Comparison of ENCODE assay signal across 24 mouse cellular contexts in genomic region chr12:106943874-106944273, GRCm38 (mm10).
DNase-seq lines count a peak whose midpoint lies in the region; ATAC-seq lines count a peak whose summit lies in the region.
"Had no signal": no experiment of that assay in that cellular context is flagged by ENCODE, and none has a peak within 500 bp of the region (broad histone marks: within the 10 kb centered on the region; RNA-seq: fewer than 3 reads in every experiment).

No protein-coding gene starts in this region.

- peaks cover 14% of the 10 kb centered on the region for H3K4me1 ChIP-seq in hindbrain, embryonic 10.5 days (replicated peaks)
- peaks cover 10% of the 10 kb centered on the region for H3K4me1 ChIP-seq in hindbrain, embryonic 13.5 days (replicated peaks)
- H3K4me1 ChIP-seq in neural tube, embryonic 13.5 days (replicated peaks) = peaks cover 14% of the 10 kb centered on the region
- H3K4me1 ChIP-seq in neural tube, embryonic 15.5 days = peaks cover 4% of the 10 kb centered on the region; the same call in 1 of the 2 replicates
- peaks cover 16% of the 10 kb centered on the region for H3K4me1 ChIP-seq in forebrain, embryonic 13.5 days
- H3K4me1 ChIP-seq: intestine, embryonic 15.5 days; stomach, embryonic 15.5 days had no signal

- 31% methylated on average over 5 of the region's 5 CpGs for WGBS in hindbrain, embryonic 10.5 days
- WGBS in hindbrain, embryonic 13.5 days = 22% methylated on average over 5 of the region's 5 CpGs
- WGBS in neural tube, embryonic 13.5 days = 12% methylated on average over 5 of the region's 5 CpGs
- 10% methylated on average over 5 of the region's 5 CpGs for WGBS in neural tube, embryonic 15.5 days
- 4% methylated on average over 5 of the region's 5 CpGs for WGBS in forebrain, embryonic 13.5 days

- no peak overlapping the region for H3K4me3 ChIP-seq in hindbrain, embryonic 10.5 days
- H3K4me3 ChIP-seq in hindbrain, embryonic 13.5 days = no peak overlapping the region
- no peak overlapping the region for H3K4me3 ChIP-seq in neural tube, embryonic 13.5 days
- H3K4me3 ChIP-seq in neural tube, embryonic 15.5 days (replicated peaks) = no peak overlapping the region
- no peak overlapping the region for H3K4me3 ChIP-seq in forebrain, embryonic 13.5 days
- H3K4me3 ChIP-seq: embryonic facial prominence, embryonic 12.5 days; hindbrain, embryonic 15.5 days; intestine, embryonic 15.5 days; layer of hippocampus, adult 2 months; limb, embryonic 12.5 days; stomach, embryonic 15.5 days had no signal

- peak; percentile 9 for DNase-seq in hindbrain, embryonic 10.5 days (ENCODE audit: low spot score)
- no peak for DNase-seq in kidney, postnatal 4 days
- DNase-seq in layer of hippocampus, adult 9-10 months (ENCODE audit: low spot score) = no peak
- DNase-seq: adrenal gland, postnatal 25 days; cerebellum, adult 9-10 months; kidney, adult 8-10 months; kidney, postnatal 14 days; layer of hippocampus, postnatal 36 days; liver, postnatal 0 days; right cerebral cortex, adult 18-20 months; thymus, postnatal 4 days had no signal

- no peak for ATAC-seq in hindbrain, embryonic 13.5 days (ENCODE audit: low FRiP score)
- peak; percentile 32; the same call in 1 of the 2 replicates for ATAC-seq in neural tube, embryonic 13.5 days (ENCODE audit: low read depth)
- no peak for ATAC-seq in neural tube, embryonic 15.5 days (ENCODE audit: low FRiP score)
- ATAC-seq in forebrain, embryonic 13.5 days = peak; percentile 45; the same call in 1 of the 2 replicates
- ATAC-seq: intestine, embryonic 15.5 days; liver, postnatal 0 days; lung, postnatal 0 days had no signal

- no peaks in the 10 kb centered on the region for H3K27me3 ChIP-seq in hindbrain, embryonic 10.5 days (ENCODE audit: insufficient read depth, poor library complexity, severe bottlenecking)
- no peaks in the 10 kb centered on the region for H3K27me3 ChIP-seq in hindbrain, embryonic 13.5 days
- H3K27me3 ChIP-seq in neural tube, embryonic 13.5 days = no peaks in the 10 kb centered on the region
- no peaks in the 10 kb centered on the region for H3K27me3 ChIP-seq in neural tube, embryonic 15.5 days (replicated peaks)
- H3K27me3 ChIP-seq in forebrain, embryonic 13.5 days = no peaks in the 10 kb centered on the region
- H3K27me3 ChIP-seq: embryonic facial prominence, embryonic 12.5 days; hindbrain, embryonic 15.5 days; intestine, embryonic 15.5 days; limb, embryonic 12.5 days; stomach, embryonic 15.5 days had no signal

- no peaks in the 10 kb centered on the region for H3K36me3 ChIP-seq in hindbrain, embryonic 10.5 days
- H3K36me3 ChIP-seq in hindbrain, embryonic 13.5 days = no peaks in the 10 kb centered on the region
- H3K36me3 ChIP-seq in neural tube, embryonic 13.5 days = no peaks in the 10 kb centered on the region
- no peaks in the 10 kb centered on the region for H3K36me3 ChIP-seq in neural tube, embryonic 15.5 days
- H3K36me3 ChIP-seq in forebrain, embryonic 13.5 days (ENCODE audit: poor library complexity, severe bottlenecking) = no peaks in the 10 kb centered on the region
- H3K36me3 ChIP-seq: embryonic facial prominence, embryonic 12.5 days; hindbrain, embryonic 15.5 days; intestine, embryonic 15.5 days; limb, embryonic 12.5 days; stomach, embryonic 15.5 days had no signal

- no peak overlapping the region for H3K9ac ChIP-seq in hindbrain, embryonic 13.5 days
- H3K9ac ChIP-seq in neural tube, embryonic 13.5 days = no peak overlapping the region
- H3K9ac ChIP-seq in neural tube, embryonic 15.5 days (replicated peaks) = no peak overlapping the region
- no peak overlapping the region for H3K9ac ChIP-seq in forebrain, embryonic 13.5 days
- H3K9ac ChIP-seq: embryonic facial prominence, embryonic 12.5 days; hindbrain, embryonic 15.5 days; intestine, embryonic 15.5 days; limb, embryonic 12.5 days; liver, postnatal 0 days; stomach, embryonic 15.5 days had no signal

- no peak overlapping the region for H3K4me2 ChIP-seq in hindbrain, embryonic 13.5 days
- H3K4me2 ChIP-seq in neural tube, embryonic 13.5 days = no peak overlapping the region
- H3K4me2 ChIP-seq in neural tube, embryonic 15.5 days = no peak overlapping the region
- no peak overlapping the region for H3K4me2 ChIP-seq in forebrain, embryonic 13.5 days
- H3K4me2 ChIP-seq: embryonic facial prominence, embryonic 12.5 days; hindbrain, embryonic 15.5 days; intestine, embryonic 15.5 days; limb, embryonic 12.5 days; liver, embryonic 11.5 days; stomach, embryonic 15.5 days had no signal

- H3K27ac ChIP-seq in hindbrain, embryonic 10.5 days = no peak overlapping the region
- H3K27ac ChIP-seq in hindbrain, embryonic 13.5 days = no peak overlapping the region
- no peak overlapping the region for H3K27ac ChIP-seq in neural tube, embryonic 13.5 days (replicated peaks)
- H3K27ac ChIP-seq in neural tube, embryonic 15.5 days (replicated peaks) = no peak overlapping the region
- H3K27ac ChIP-seq in forebrain, embryonic 13.5 days = no peak overlapping the region
- H3K27ac ChIP-seq: embryonic facial prominence, embryonic 12.5 days; hindbrain, embryonic 15.5 days; intestine, embryonic 15.5 days; layer of hippocampus, adult 2 months; limb, embryonic 12.5 days; macrophage; stomach, embryonic 15.5 days had no signal

- H3K9me3 ChIP-seq in hindbrain, embryonic 10.5 days = no peaks in the 10 kb centered on the region
- no peaks in the 10 kb centered on the region for H3K9me3 ChIP-seq in hindbrain, embryonic 13.5 days
- no peaks in the 10 kb centered on the region for H3K9me3 ChIP-seq in neural tube, embryonic 13.5 days
- H3K9me3 ChIP-seq in neural tube, embryonic 15.5 days (replicated peaks) = no peaks in the 10 kb centered on the region
- H3K9me3 ChIP-seq in forebrain, embryonic 13.5 days (replicated peaks) = no peaks in the 10 kb centered on the region
- H3K9me3 ChIP-seq: embryonic facial prominence, embryonic 12.5 days; hindbrain, embryonic 15.5 days; intestine, embryonic 15.5 days; limb, embryonic 12.5 days; stomach, embryonic 15.5 days had no signal

Comparison
In these comparisons a context has a peak if more than half of its experiments do, and no peak if none do; other contexts are left out.
1. ATAC-seq: peak in neural tube, embryonic 13.5 days (single experiment) and forebrain, embryonic 13.5 days (single experiment); none in hindbrain, embryonic 13.5 days (single experiment) and neural tube, embryonic 15.5 days (single experiment).